Mouse (Mus musculus) G1E (cell line): ENCODE data around the gene Pfdn2.

Source experiments
- CTCF ChIP-seq: IDR thresholded peaks from 2 replicates; pipeline ENCODE4 v1.5.1; 2012; ENCODE audit warnings: low read depth, low read length, inconsistent platforms, mixed read lengths
- GATA1 ChIP-seq: IDR thresholded peaks from 2 replicates; pipeline ENCODE4 v1.6.1; 2012; ENCODE audit warnings: borderline replicate concordance, low read length, inconsistent platforms, mixed read lengths
- GATA2 ChIP-seq: IDR thresholded peaks from 2 replicates; pipeline ENCODE4 v1.6.1; 2012; ENCODE audit warnings: low read depth, low read length, inconsistent platforms, borderline replicate concordance
- TAL1 ChIP-seq: conservative IDR thresholded peaks from 2 replicates; pipeline ENCODE4 v1.6.1; 2012; ENCODE audit warnings: low read depth, low read length, inconsistent platforms, mixed read lengths

DNA sequence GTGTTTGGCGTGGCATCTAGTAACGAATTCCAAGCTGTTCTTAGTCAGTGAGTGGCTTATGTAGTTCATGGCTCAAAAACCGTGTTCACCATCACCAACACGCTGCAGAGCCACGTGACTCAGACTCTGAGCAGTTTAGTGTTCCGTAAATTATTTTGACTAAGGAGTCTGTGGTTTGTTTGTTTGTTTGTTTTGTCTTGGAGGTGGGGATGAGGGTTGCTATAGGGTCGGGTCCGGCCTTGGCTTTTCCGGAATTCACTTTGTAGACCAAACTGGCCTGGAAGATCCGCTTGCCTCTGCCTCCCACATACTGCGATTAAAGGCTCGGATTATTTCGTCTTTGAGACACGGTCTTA is 603 bp downstream of the Pfdn2 start:
- no peak for TF ChIP-seq CTCF
- no peak for TF ChIP-seq TAL1
- TF ChIP-seq GATA1: no peak
- TF ChIP-seq GATA2: no peak
